Mouse (Mus musculus) heart, embryonic 11.5 days (tissue): ENCODE measurements around the gene Fosl1. TPM values are rescaled to one million over a fixed set of nuclear protein-coding genes. Genes with fewer than 3 reads are reported as not detected.

Experiments
- ATAC-seq: fragments of 200-750 bp; cut with Nextera tagmentation; replicated peaks from 2 replicates; pipeline ENCODE4 v1.8.0; 2017; ENCODE audit warnings: moderate library complexity; ENCODE audit not compliant: insufficient number of reproducible peaks, low FRiP score, low TSS enrichment
- H3K27ac ChIP-seq: fragments of 300-500 bp; sonication (generic); 2 replicates; pipeline ENCODE4 v1.5.1; 2014; ENCODE audit warnings: mild to moderate bottlenecking, low read depth, low read length
- H3K27me3 ChIP-seq: fragments of 300-500 bp; sonication (generic); 2 replicates; pipeline ENCODE4 v1.6.1; 2014; ENCODE audit warnings: mild to moderate bottlenecking, low read length, mixed read lengths; ENCODE audit not compliant: control insufficient read depth, insufficient read depth
- H3K36me3 ChIP-seq: fragments of 300-500 bp; sonication (generic); 2 replicates; pipeline ENCODE4 v1.6.1; 2014; ENCODE audit warnings: mild to moderate bottlenecking, low read length, moderate library complexity, mixed read lengths; ENCODE audit not compliant: control insufficient read depth, insufficient read depth
- H3K4me1 ChIP-seq: fragments of 300-500 bp; sonication (generic); 2 replicates; pipeline ENCODE4 v1.6.1; 2014; ENCODE audit warnings: low read length; ENCODE audit not compliant: control insufficient read depth, insufficient read depth
- H3K4me2 ChIP-seq: fragments of 300-500 bp; sonication (generic); 2 replicates; pipeline ENCODE4 v1.6.1; 2014; ENCODE audit warnings: mild to moderate bottlenecking, moderate library complexity
- H3K4me3 ChIP-seq: fragments of 300-500 bp; sonication (generic); 2 replicates; pipeline ENCODE4 v1.5.1; 2014; ENCODE audit warnings: low read depth, low read length
- H3K9ac ChIP-seq: fragments of 300-500 bp; sonication (generic); 2 replicates; pipeline ENCODE4 v1.6.1; 2014; ENCODE audit warnings: mild to moderate bottlenecking, low read depth, low read length, moderate library complexity
- H3K9me3 ChIP-seq: fragments of 300-500 bp; sonication (generic); replicated peaks from 2 replicates; pipeline ENCODE4 v1.6.1; 2016; ENCODE audit warnings: low read length; ENCODE audit not compliant: control insufficient read depth
- WGBS: fragments of 180-500 bp; shearing (Covaris S2); extraction: QIAGEN DNeasy Blood & Tissue Kit; methylation state at CpG from one replicate; pipeline ENCODE4 v1.1.7; 2014; ENCODE audit not compliant: insufficient replicate concordance; 5-methylcytosine and 5-hydroxymethylcytosine counted together
- polyA plus RNA-seq: library from polyadenylated mRNA; unstranded; fragments of >200 nt; fragmentation: Nextera tagmentation; extraction: Ambion mirVana; gene quantifications from 2 replicates; pipeline ENCODE4 v1.2.1, GENCODE M21; 2014

Gene Fosl1
- polyA plus RNA-seq, 1 experiment from 2014 or later: not detected

GRCm38 (mm10) chr19:5410641-5411040 is 36.7 kb upstream of the Fosl1 start:
- Histone ChIP-seq H3K9me3 (no peaks in the 10 kb centered on the region), H3K9ac (no peak overlapping the region), H3K4me2 (no peak overlapping the region), H3K27me3 (no peaks in the 10 kb centered on the region), H3K4me1 (peaks cover 10% of the 10 kb centered on the region; the same call in 1 of the 2 replicates), H3K27ac (no peak overlapping the region), H3K4me3 (no peak overlapping the region), H3K36me3 (no peaks in the 10 kb centered on the region)
- 69% methylated on average over 5 of the region's 5 CpGs for WGBS
- no peak for ATAC-seq

GRCm38 (mm10) chr19:5411961-5412360 is 35.4 kb upstream of the Fosl1 start:
- 60% methylated on average over 5 of the region's 5 CpGs for WGBS
- no peak overlapping the region for H3K4me3 ChIP-seq
- ATAC-seq: no peak
- no peak overlapping the region for H3K9ac ChIP-seq
- no peak overlapping the region for H3K27ac ChIP-seq
- H3K27me3 ChIP-seq: no peaks in the 10 kb centered on the region
- H3K4me2 ChIP-seq: no peak overlapping the region
- H3K36me3 ChIP-seq: no peaks in the 10 kb centered on the region
- H3K9me3 ChIP-seq: no peaks in the 10 kb centered on the region
- H3K4me1 ChIP-seq: peaks cover 10% of the 10 kb centered on the region; the same call in 1 of the 2 replicates

GRCm38 (mm10) chr19:5413840-5414239 is 33.5 kb upstream of the Fosl1 start:
- Histone ChIP-seq H3K27ac (no peak overlapping the region), H3K36me3 (no peaks in the 10 kb centered on the region), H3K4me1 (0 out of 2 replicates have a peak, but pooled peaks cover 3% of the 10 kb centered on the region), H3K9me3 (no peaks in the 10 kb centered on the region), H3K9ac (no peak overlapping the region), H3K4me2 (no peak overlapping the region), H3K27me3 (no peaks in the 10 kb centered on the region), H3K4me3 (no peak overlapping the region)
- ATAC-seq: no peak
- 76% methylated on average over 4 of the region's 4 CpGs for WGBS

GRCm38 (mm10) chr19:5414534-5414957 is 32.8 kb upstream of the Fosl1 start:
- Histone ChIP-seq H3K27me3 (no peaks in the 10 kb centered on the region), H3K4me2 (no peak overlapping the region), H3K4me3 (no peak overlapping the region), H3K27ac (no peak overlapping the region), H3K4me1 (0 out of 2 replicates have a peak, but pooled peaks cover 3% of the 10 kb centered on the region), H3K36me3 (no peaks in the 10 kb centered on the region), H3K9ac (no peak overlapping the region), H3K9me3 (no peaks in the 10 kb centered on the region)
- WGBS: 60% methylated on average over 2 of the region's 2 CpGs
- ATAC-seq: no peak

GRCm38 (mm10) chr19:5418750-5419466 is 28.4 kb upstream of the Fosl1 start:
- H3K36me3 ChIP-seq: peaks cover 9% of the 10 kb centered on the region; the same call in 1 of the 2 replicates
- H3K27me3 ChIP-seq: no peaks in the 10 kb centered on the region
- 94% methylated on average over 8 of the region's 8 CpGs for WGBS
- H3K9me3 ChIP-seq: no peaks in the 10 kb centered on the region
- ATAC-seq: no peak
- no peak overlapping the region for H3K4me2 ChIP-seq
- H3K4me3 ChIP-seq: no peak overlapping the region
- H3K9ac ChIP-seq: no peak overlapping the region
- H3K4me1 ChIP-seq: peaks cover 11% of the 10 kb centered on the region
- H3K27ac ChIP-seq: no peak overlapping the region

- no peak for ATAC-seq
- Histone ChIP-seq H3K36me3 (peaks cover 9% of the 10 kb centered on the region; the same call in 1 of the 2 replicates), H3K27me3 (no peaks in the 10 kb centered on the region), H3K4me2 (no peak overlapping the region), H3K27ac (no peak overlapping the region), H3K9me3 (no peaks in the 10 kb centered on the region), H3K4me1 (peaks cover 9% of the 10 kb centered on the region), H3K9ac (no peak overlapping the region), H3K4me3 (no peak overlapping the region)
- 76% methylated on average over 9 of the region's 9 CpGs for WGBS
These were observed 27.7 kb upstream of the Fosl1 start for GRCm38 (mm10) chr19:5419630-5420029.

GRCm38 (mm10) chr19:5420579-5420978 is 26.8 kb upstream of the Fosl1 start:
- 93% methylated on average over 6 of the region's 6 CpGs for WGBS
- Histone ChIP-seq H3K4me1 (peaks cover 9% of the 10 kb centered on the region), H3K9ac (no peak overlapping the region), H3K27me3 (no peaks in the 10 kb centered on the region), H3K4me3 (no peak overlapping the region), H3K27ac (no peak overlapping the region), H3K4me2 (no peak overlapping the region), H3K9me3 (no peaks in the 10 kb centered on the region), H3K36me3 (peaks cover 9% of the 10 kb centered on the region; the same call in 1 of the 2 replicates)
- no peak for ATAC-seq

GRCm38 (mm10) chr19:5421784-5422183 is 25.6 kb upstream of the Fosl1 start:
- 87% methylated on average over 5 of the region's 5 CpGs for WGBS
- no peak for ATAC-seq

GRCm38 (mm10) chr19:5422267-5422666 is 25.1 kb upstream of the Fosl1 start:
- Histone ChIP-seq H3K9ac (no peak overlapping the region), H3K4me3 (no peak overlapping the region), H3K27me3 (no peaks in the 10 kb centered on the region), H3K4me1 (peaks cover 19% of the 10 kb centered on the region), H3K9me3 (no peaks in the 10 kb centered on the region), H3K4me2 (no peak overlapping the region), H3K27ac (no peak overlapping the region), H3K36me3 (peaks cover 16% of the 10 kb centered on the region; the same call in 1 of the 2 replicates)
- ATAC-seq: no peak
- 85% methylated on average over 10 of the region's 10 CpGs for WGBS

More at GRCm38 (mm10) chr19:5421784-5422183, 25.6 kb upstream of the Fosl1 start:
- Histone ChIP-seq H3K4me3 (no peak overlapping the region), H3K4me2 (no peak overlapping the region), H3K27ac (no peak overlapping the region), H3K9ac (no peak overlapping the region), H3K4me1 (peaks cover 19% of the 10 kb centered on the region), H3K9me3 (no peaks in the 10 kb centered on the region), H3K36me3 (peaks cover 14% of the 10 kb centered on the region; the same call in 1 of the 2 replicates), H3K27me3 (no peaks in the 10 kb centered on the region)
